Mouse (Mus musculus) embryonic fibroblast, embryonic 13.5 days (primary cell): Measurements from ENCODE around the gene Chn2.

Source experiments
- CTCF ChIP-seq: IDR thresholded peaks from 2 replicates; pipeline ENCODE4 v1.5.1; 2011; ENCODE audit warnings: mild to moderate bottlenecking, control low read depth, low read length, moderate library complexity, borderline replicate concordance; ENCODE audit not compliant: insufficient read depth
- POLR2A ChIP-seq: IDR thresholded peaks from 2 replicates; pipeline ENCODE4 v1.6.1; 2011; ENCODE audit warnings: low read depth, mild to moderate bottlenecking, control low read depth, low read length, moderate library complexity

DNA sequence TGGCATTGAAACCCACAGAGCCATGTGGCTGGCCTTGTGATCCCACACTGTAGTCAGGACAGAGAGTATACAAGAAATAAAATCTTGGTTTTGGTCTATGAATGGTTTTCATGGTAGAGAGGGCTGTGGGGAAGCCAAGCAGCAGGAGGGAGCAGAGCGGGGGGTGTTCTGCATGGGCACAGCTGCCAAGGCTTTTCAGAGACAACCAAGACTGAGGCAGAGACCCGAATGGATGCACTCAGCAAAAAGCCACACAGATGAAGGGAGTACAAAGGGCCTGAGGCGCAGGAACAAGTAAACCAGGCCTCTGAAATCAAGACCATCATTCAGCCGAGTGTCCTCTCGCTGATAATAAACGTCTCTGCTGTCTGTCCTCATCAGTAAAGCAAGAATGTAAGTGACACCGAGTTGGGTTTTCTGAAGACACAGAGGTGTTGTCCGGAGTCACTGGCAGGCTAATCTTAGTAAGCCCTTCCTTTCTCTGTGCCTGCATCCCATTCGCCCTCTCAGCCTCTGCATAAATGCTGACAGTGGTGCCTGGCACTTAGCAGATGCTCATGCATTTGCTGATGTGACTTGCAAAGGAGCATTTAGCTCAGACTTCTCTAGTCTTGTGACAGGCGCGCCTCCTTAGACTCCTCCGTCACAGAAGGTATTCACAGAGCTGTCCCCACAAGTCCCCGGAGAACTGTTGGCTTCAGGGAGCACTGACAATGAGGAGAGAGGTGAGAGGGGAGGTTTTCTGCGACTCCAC lies 144.6 kb downstream of the Chn2 start:
- TF ChIP-seq CTCF (no peak), POLR2A (no peak)
